Mouse (Mus musculus) kidney, embryonic 16.5 days (tissue): Measurements from ENCODE around the gene B3gnt6. TPM values are rescaled to one million over a fixed set of nuclear protein-coding genes. Genes with fewer than 3 reads are reported as not detected.

Experiments
- ATAC-seq: fragments of 200-750 bp; cut with Nextera tagmentation; 2 replicates; pipeline ENCODE4 v1.8.0; 2017; ENCODE audit warnings: moderate TSS enrichment; ENCODE audit not compliant: low FRiP score, low TSS enrichment
- H3K27ac ChIP-seq: fragments of 300-500 bp; sonication (generic); 2 replicates; pipeline ENCODE4 v1.5.1; 2014; ENCODE audit warnings: low read length
- H3K27me3 ChIP-seq: fragments of 300-500 bp; sonication (generic); 2 replicates; pipeline ENCODE4 v1.6.1; 2014; ENCODE audit warnings: low read length, control low read depth, mixed read lengths; ENCODE audit not compliant: insufficient read depth
- H3K36me3 ChIP-seq: fragments of 300-500 bp; sonication (generic); 2 replicates; pipeline ENCODE4 v1.6.1; 2014; ENCODE audit warnings: low read length, control low read depth, mixed read lengths; ENCODE audit not compliant: insufficient read depth
- H3K4me1 ChIP-seq: fragments of 300-500 bp; sonication (generic); 2 replicates; pipeline ENCODE4 v1.6.1; 2014; ENCODE audit warnings: low read length, control low read depth, mixed read lengths; ENCODE audit not compliant: insufficient read depth
- H3K4me2 ChIP-seq: fragments of 300-500 bp; sonication (generic); replicated peaks from 2 replicates; pipeline ENCODE4 v1.6.1; 2014; ENCODE audit warnings: low read depth, low read length
- H3K4me3 ChIP-seq: fragments of 300-500 bp; sonication (generic); 2 replicates; pipeline ENCODE4 v1.5.1; 2014; ENCODE audit warnings: mild to moderate bottlenecking, low read length
- H3K9ac ChIP-seq: fragments of 300-500 bp; sonication (generic); replicated peaks from 2 replicates; pipeline ENCODE4 v1.6.1; 2014; ENCODE audit warnings: low read length
- H3K9me3 ChIP-seq: fragments of 300-500 bp; sonication (generic); 2 replicates; pipeline ENCODE4 v1.6.1; 2016; ENCODE audit warnings: low read length, control low read depth
- WGBS: fragments of 180-500 bp; shearing (Covaris S2); extraction: QIAGEN DNeasy Blood & Tissue Kit; methylation state at CpG from one replicate; pipeline ENCODE4 v1.1.7; 2014; 5-methylcytosine and 5-hydroxymethylcytosine counted together
- polyA plus RNA-seq: library from polyadenylated mRNA; unstranded; fragments of >200 nt; fragmentation: Nextera tagmentation; extraction: Ambion mirVana; gene quantifications from 2 replicates; pipeline ENCODE4 v1.2.1, GENCODE M21; 2015

Gene B3gnt6
- polyA plus RNA-seq, 1 experiment from 2014 or later, result 0.09 TPM

- no peaks in the 10 kb centered on the region for H3K27me3 ChIP-seq
- H3K9ac ChIP-seq, result no peak overlapping the region
- H3K27ac ChIP-seq, result no peak overlapping the region
- WGBS, result 74% methylated on average over 5 of the region's 5 CpGs
- H3K9me3 ChIP-seq, result no peaks in the 10 kb centered on the region
- H3K4me1 ChIP-seq, result peaks cover 42% of the 10 kb centered on the region
- no peak overlapping the region for H3K4me2 ChIP-seq
- no peak for ATAC-seq
- no peaks in the 10 kb centered on the region for H3K36me3 ChIP-seq
- no peak overlapping the region for H3K4me3 ChIP-seq
Measured at GRCm38 (mm10) chr7:98153892-98154291, 45.4 kb downstream of the B3gnt6 start.

DNA sequence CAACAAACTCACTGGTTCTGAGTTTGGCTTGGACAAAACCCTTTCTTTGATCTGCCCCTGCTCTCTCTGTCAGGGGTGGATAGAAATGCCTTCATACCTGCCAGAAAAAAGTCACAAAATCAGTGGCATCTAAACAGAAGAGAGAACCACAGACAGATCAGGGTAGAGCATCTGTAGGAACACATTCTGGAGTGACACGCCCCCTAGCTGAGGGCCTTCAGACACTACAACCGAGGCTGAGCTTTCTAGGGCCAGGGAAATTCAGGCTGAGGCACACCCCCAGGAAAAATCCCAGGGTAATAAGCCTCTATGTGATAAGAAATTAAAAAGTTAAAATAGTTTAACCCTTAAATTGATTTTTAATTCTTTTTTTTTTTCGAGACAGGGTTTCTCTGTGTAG, 45.9 kb downstream of the B3gnt6 start:
- H3K4me1 ChIP-seq, result peaks cover 39% of the 10 kb centered on the region
- H3K27me3 ChIP-seq, result no peaks in the 10 kb centered on the region
- H3K9ac ChIP-seq, result no peak overlapping the region
- H3K27ac ChIP-seq, result no peak overlapping the region
- 50% methylated on average over 3 of the region's 3 CpGs for WGBS
- H3K36me3 ChIP-seq, result no peaks in the 10 kb centered on the region
- no peaks in the 10 kb centered on the region for H3K9me3 ChIP-seq
- no peak for ATAC-seq
- H3K4me2 ChIP-seq, result no peak overlapping the region
- H3K4me3 ChIP-seq, result no peak overlapping the region

DNA sequence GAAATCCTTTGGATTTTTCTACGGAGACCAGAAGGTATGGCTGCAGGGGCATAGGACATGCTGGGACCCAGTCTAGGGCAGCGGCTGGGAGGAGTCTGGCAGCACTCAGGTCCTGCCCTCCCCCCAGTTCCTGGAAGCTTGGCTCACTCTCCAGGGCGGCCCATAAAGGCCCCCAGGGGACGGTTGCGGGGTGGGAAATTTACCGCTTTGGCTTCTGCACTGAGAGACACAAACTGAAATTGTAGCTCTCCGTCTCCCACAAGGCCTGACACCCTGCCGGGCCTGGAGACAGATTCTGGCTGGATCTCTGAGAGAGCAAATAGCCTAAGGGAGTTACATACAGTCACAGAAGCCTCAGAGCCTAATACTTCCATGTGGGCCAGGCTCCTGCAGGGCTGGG, 46.9 kb downstream of the B3gnt6 start:
- Histone ChIP-seq H3K4me3 (no peak overlapping the region), H3K4me2 (no peak overlapping the region), H3K36me3 (no peaks in the 10 kb centered on the region), H3K4me1 (peaks cover 45% of the 10 kb centered on the region), H3K9me3 (no peaks in the 10 kb centered on the region), H3K9ac (0 out of 2 replicates have a peak overlapping the region, but pooled peaks have one; percentile 5), H3K27ac (no peak overlapping the region), H3K27me3 (no peaks in the 10 kb centered on the region)
- no peak for ATAC-seq
- 32% methylated on average over 8 of the region's 8 CpGs for WGBS

- no peak overlapping the region for H3K4me2 ChIP-seq
- H3K36me3 ChIP-seq, result no peaks in the 10 kb centered on the region
- no peaks in the 10 kb centered on the region for H3K9me3 ChIP-seq
- no peaks in the 10 kb centered on the region for H3K27me3 ChIP-seq
- no peak overlapping the region for H3K4me3 ChIP-seq
- 0 out of 2 replicates have a peak, but pooled peaks have one; percentile 8 for ATAC-seq
- peaks cover 42% of the 10 kb centered on the region for H3K4me1 ChIP-seq
- H3K9ac ChIP-seq, result no peak overlapping the region
- WGBS, result 59% methylated on average over 5 of the region's 5 CpGs
- no peak overlapping the region; the same call in 1 of the 2 replicates for H3K27ac ChIP-seq
Measured at GRCm38 (mm10) chr7:98150525-98150924, 48.8 kb downstream of the B3gnt6 start.

- 15% methylated on average over 3 of the region's 3 CpGs for WGBS
- peaks cover 42% of the 10 kb centered on the region for H3K4me1 ChIP-seq
Measured at GRCm38 (mm10) chr7:98149802-98150201, 49.5 kb downstream of the B3gnt6 start.

DNA sequence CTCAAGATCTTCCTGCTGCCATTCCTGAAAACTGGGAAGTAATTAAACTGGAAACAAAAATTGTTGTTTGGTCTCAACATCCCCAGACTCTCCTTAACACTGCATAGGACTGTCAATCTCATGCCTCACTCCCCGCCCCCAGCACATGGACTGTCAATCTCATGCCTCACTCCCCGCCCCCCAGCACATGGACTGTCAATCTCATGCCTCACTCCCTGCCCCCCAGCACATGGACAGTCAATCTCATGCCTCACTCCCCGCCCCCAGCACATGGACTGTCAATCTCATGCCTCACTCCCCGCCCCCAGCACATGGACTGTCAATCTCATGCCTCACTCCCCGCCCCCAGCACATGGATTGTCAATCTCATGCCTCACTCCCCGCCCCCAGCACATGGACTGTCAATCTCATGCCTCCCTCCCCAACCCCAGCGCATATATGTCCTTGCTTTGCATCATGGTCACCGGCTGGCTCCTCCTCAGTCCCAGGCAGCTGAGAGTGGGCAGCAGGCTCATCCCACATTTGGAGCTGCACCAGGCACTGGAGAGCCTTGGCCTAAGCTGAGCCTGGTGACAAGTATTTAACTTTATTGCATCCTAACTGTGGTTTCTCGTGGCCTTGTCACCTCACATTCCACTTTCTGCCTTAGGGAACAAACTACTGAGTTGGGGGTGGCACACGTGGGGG, 50.4 kb downstream of the B3gnt6 start:
- Histone ChIP-seq H3K36me3 (no peaks in the 10 kb centered on the region), H3K4me3 (no peak overlapping the region), H3K27me3 (no peaks in the 10 kb centered on the region), H3K4me1 (peaks cover 44% of the 10 kb centered on the region), H3K9me3 (no peaks in the 10 kb centered on the region), H3K27ac (peak overlapping the region; percentile 49), H3K9ac (no peak overlapping the region; the same call in 1 of the 2 replicates), H3K4me2 (no peak overlapping the region)
- 66% methylated on average over 10 of the region's 10 CpGs for WGBS
- ATAC-seq, result no peak

More at GRCm38 (mm10) chr7:98149802-98150201, 49.5 kb downstream of the B3gnt6 start:
- Histone ChIP-seq H3K4me3 (no peak overlapping the region), H3K36me3 (no peaks in the 10 kb centered on the region), H3K27ac (peak overlapping the region; percentile 49; the same call in 1 of the 2 replicates), H3K9me3 (no peaks in the 10 kb centered on the region), H3K4me2 (no peak overlapping the region), H3K9ac (peak overlapping the region; percentile 38; the same call in 1 of the 2 replicates), H3K27me3 (no peaks in the 10 kb centered on the region)
- peak; percentile 8; the same call in 1 of the 2 replicates for ATAC-seq

DNA sequence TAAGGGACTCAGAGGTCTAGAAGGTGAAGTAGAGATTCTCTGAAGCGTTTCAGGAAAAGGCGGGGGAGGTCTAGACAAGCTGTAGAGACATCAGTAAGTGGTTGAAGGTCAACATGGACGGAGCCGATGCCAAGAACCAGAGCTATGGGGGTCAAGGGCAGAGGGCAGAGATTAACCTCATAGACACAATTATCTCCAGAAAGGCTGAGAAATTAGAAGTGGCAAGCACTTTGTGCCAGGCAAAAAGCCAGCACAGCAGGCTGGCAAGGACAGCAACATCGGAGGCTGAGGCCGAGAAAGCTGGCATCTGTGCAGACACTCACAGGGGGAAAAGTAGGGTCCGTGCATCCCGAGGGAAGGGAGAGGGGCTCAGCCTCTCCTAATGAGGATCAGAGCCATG, 51.5 kb downstream of the B3gnt6 start:
- Histone ChIP-seq H3K27ac (no peak overlapping the region), H3K4me3 (no peak overlapping the region), H3K27me3 (no peaks in the 10 kb centered on the region), H3K9ac (no peak overlapping the region), H3K4me1 (peaks cover 47% of the 10 kb centered on the region), H3K9me3 (no peaks in the 10 kb centered on the region), H3K36me3 (no peaks in the 10 kb centered on the region), H3K4me2 (no peak overlapping the region)
- ATAC-seq, result no peak
- 46% methylated on average over 8 of the region's 8 CpGs for WGBS

DNA sequence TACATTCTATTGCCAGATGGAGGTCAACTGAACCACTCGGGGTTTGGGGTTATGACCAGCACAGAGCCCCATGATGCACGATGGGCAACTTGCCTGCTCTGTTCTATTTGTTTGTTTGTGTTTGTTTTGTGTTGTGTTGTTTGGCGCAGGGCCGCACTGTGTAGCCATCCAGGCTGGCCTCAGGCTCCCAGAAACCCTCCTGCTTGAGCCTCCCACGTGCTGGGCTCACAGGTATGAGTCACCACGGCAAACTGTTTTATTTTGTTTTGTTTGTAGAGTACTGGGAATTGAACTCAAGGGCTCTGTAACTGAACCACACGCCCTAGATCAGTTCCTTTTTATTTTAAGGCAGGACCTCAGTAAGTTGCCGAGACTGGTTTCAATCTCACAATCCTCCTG, 52.8 kb downstream of the B3gnt6 start:
- Histone ChIP-seq H3K4me2 (no peak overlapping the region), H3K9ac (no peak overlapping the region), H3K4me3 (no peak overlapping the region), H3K9me3 (no peaks in the 10 kb centered on the region), H3K36me3 (no peaks in the 10 kb centered on the region), H3K4me1 (peaks cover 50% of the 10 kb centered on the region), H3K27me3 (no peaks in the 10 kb centered on the region), H3K27ac (no peak overlapping the region)
- 58% methylated on average over 8 of the region's 8 CpGs for WGBS
- ATAC-seq, result no peak

DNA sequence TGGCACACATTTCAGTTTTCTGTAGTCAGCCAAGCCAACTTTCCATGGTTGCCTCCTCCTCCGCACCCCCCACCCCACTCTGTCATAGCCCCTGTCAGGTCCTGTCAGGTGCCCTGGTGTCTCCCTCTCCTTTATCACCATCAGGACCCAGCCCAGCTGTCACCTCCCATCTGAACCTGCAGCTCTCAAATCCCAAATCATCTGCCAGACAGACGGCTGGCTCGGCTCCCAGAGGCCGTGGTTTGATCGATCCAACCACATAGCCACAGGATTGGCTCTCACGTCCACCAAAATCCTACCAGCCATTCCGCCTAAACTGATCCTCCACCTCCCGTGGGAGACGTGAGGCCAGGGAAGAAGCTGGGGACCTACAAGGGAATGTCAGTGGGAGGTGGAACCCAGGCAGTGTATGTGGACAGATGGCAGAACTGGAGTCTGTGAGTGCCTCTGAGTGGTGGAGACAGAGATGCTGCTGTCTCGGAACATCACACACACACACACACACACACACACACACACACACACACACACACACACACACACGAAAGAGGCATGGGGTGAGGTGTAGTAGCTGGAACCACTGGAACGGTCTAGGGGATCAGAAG, 53.3 kb downstream of the B3gnt6 start:
- Histone ChIP-seq H3K27ac (no peak overlapping the region), H3K4me3 (no peak overlapping the region), H3K9ac (no peak overlapping the region), H3K9me3 (no peaks in the 10 kb centered on the region), H3K4me2 (no peak overlapping the region), H3K27me3 (no peaks in the 10 kb centered on the region), H3K4me1 (peaks cover 49% of the 10 kb centered on the region), H3K36me3 (no peaks in the 10 kb centered on the region)
- 73% methylated on average over 12 of the region's 12 CpGs for WGBS
- ATAC-seq, result no peak

DNA sequence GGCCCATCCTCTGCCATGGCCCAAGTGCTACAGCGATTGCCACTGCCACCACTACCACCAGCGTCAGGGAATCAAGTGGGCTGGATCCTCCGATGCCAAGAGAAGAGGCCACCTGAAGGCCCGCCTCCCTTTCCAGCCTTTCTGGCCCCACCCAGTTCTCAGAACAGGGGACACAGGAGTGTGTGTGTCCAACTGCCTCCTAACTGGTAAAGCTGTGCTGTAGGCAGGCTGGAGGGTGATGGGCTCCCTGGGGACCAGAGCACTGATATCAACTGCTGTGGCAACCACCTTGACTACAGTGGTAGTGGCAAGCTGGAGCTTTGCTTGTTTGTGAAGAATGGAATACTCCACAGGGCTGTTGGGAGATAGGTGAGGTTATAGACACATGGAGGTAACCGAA, 53.9 kb downstream of the B3gnt6 start, which contains the start of gene Omp:
Omp (minus strand) TSS at position 101 of the 400 bp plus-strand sequence.
- H3K9me3 ChIP-seq, result no peaks in the 10 kb centered on the region
- no peak within 1 kb of the TSS for H3K4me3 ChIP-seq
- no peak for ATAC-seq
- H3K9ac ChIP-seq, result no peak within 1 kb of the TSS
- 89% methylated on average over 5 of the region's 5 CpGs for WGBS
- H3K4me2 ChIP-seq, result no peak within 1 kb of the TSS
- peaks cover 48% of the 10 kb centered on the region for H3K4me1 ChIP-seq
- no peak within 1 kb of the TSS for H3K27ac ChIP-seq
- no peaks in the 10 kb centered on the region for H3K36me3 ChIP-seq
- H3K27me3 ChIP-seq, result no peaks in the 10 kb centered on the region
